Mouse (Mus musculus) liver, embryonic 13.5 days (tissue): ENCODE data around the gene Oxt. TPM values are rescaled to one million over a fixed set of nuclear protein-coding genes. Genes with fewer than 3 reads are reported as not detected.

ENCODE experiments used
- ATAC-seq: fragments of 200-750 bp; cut with Nextera tagmentation; 2 replicates; pipeline ENCODE4 v1.8.0; 2017; ENCODE audit warnings: low read depth, mild to moderate bottlenecking, moderate number of reproducible peaks, moderate library complexity
- DNase-seq: peaks from one replicate; pipeline ENCODE4 v3.0.0; 2022
- H3K27ac ChIP-seq: fragments of 300-500 bp; sonication (generic); 2 replicates; pipeline ENCODE4 v1.5.1; 2015; ENCODE audit warnings: moderate library complexity, mild to moderate bottlenecking, inconsistent platforms
- H3K27me3 ChIP-seq: fragments of 300-500 bp; sonication (generic); 2 replicates; pipeline ENCODE4 v1.6.1; 2015; ENCODE audit warnings: mild to moderate bottlenecking, inconsistent platforms
- H3K36me3 ChIP-seq: fragments of 300-500 bp; sonication (generic); 2 replicates; pipeline ENCODE4 v1.6.1; 2015; ENCODE audit warnings: mild to moderate bottlenecking, inconsistent platforms
- H3K4me1 ChIP-seq: fragments of 300-500 bp; sonication (generic); replicated peaks from 2 replicates; pipeline ENCODE4 v1.6.1; 2015; ENCODE audit warnings: inconsistent platforms
- H3K4me2 ChIP-seq: fragments of 300-500 bp; sonication (generic); 2 replicates; pipeline ENCODE4 v1.6.1; 2015; ENCODE audit warnings: inconsistent platforms, mild to moderate bottlenecking, moderate library complexity
- H3K4me3 ChIP-seq: fragments of 300-500 bp; sonication (generic); replicated peaks from 2 replicates; pipeline ENCODE4 v1.5.1; 2015; ENCODE audit warnings: mild to moderate bottlenecking, inconsistent platforms
- H3K9ac ChIP-seq: fragments of 300-500 bp; sonication (generic); 2 replicates; pipeline ENCODE4 v1.6.1; 2015; ENCODE audit warnings: mild to moderate bottlenecking, inconsistent platforms
- H3K9me3 ChIP-seq: fragments of 300-500 bp; sonication (generic); replicated peaks from 2 replicates; pipeline ENCODE4 v1.6.1; 2016; ENCODE audit warnings: inconsistent platforms
- WGBS: fragments of 180-500 bp; shearing (Covaris S2); methylation state at CpG from one replicate; pipeline ENCODE4 v1.1.7; 2015; ENCODE audit not compliant: insufficient replicate concordance; 5-methylcytosine and 5-hydroxymethylcytosine counted together
- polyA plus RNA-seq: library from polyadenylated mRNA; unstranded; fragments of >200 nt; fragmentation: Nextera tagmentation; extraction: Ambion mirVana; gene quantifications from 2 replicates; pipeline ENCODE4 v1.2.1, GENCODE M21; 2015

The Oxt gene
- polyA plus RNA-seq = not detected in 2 replicates

- ATAC-seq (no peak), DNase-seq (no peak)
- no peaks in the 10 kb centered on the region for H3K36me3 ChIP-seq
- no peaks in the 10 kb centered on the region for H3K9me3 ChIP-seq
- WGBS = 52% methylated on average over 9 of the region's 9 CpGs
- H3K27ac ChIP-seq = no peak within 1 kb of the TSS
- H3K4me2 ChIP-seq = peak within 1 kb of the TSS; percentile 43
- peak within 1 kb of the TSS; percentile 20 for H3K4me3 ChIP-seq
- no peak within 1 kb of the TSS for H3K9ac ChIP-seq
- H3K4me1 ChIP-seq = peaks cover 29% of the 10 kb centered on the region
- H3K27me3 ChIP-seq = peaks cover 74% of the 10 kb centered on the region
Observed at GRCm38 (mm10) chr2:130575873-130576272, at the start of gene Oxt. TSS of gene Oxt (plus strand) at chr2:130576173.

DNA sequence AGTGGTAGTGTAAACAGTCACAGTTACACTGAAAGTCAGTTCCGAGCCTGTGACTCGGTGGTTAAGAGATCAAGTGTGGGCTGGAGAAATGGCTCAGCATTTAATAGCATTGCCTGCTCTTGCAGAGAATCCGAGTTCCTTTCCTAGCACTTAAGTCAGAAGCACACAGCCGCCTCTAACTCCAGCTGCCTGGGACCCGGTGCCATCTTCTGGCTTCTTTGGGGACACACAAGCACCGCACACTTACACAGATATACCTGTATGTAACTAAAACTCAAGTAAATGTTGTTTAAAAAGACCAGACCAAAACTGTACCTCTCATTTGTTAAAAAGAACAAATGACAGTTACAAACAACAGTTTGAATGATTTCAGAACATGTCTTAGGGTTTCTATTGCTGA is 47.5 kb upstream of the Oxt start:
- ATAC-seq = no peak
- Histone ChIP-seq H3K9me3 (no peaks in the 10 kb centered on the region), H3K4me3 (no peak overlapping the region), H3K9ac (no peak overlapping the region), H3K4me2 (no peak overlapping the region), H3K27me3 (no peaks in the 10 kb centered on the region), H3K36me3 (peaks cover 15% of the 10 kb centered on the region), H3K4me1 (no peaks in the 10 kb centered on the region), H3K27ac (no peak overlapping the region)
- WGBS = 81% methylated on average over 6 of the region's 6 CpGs
- no peak for DNase-seq

- Histone ChIP-seq H3K36me3 (peaks cover 19% of the 10 kb centered on the region), H3K4me3 (no peak overlapping the region), H3K9ac (no peak overlapping the region), H3K9me3 (no peaks in the 10 kb centered on the region), H3K27ac (no peak overlapping the region), H3K4me1 (no peaks in the 10 kb centered on the region), H3K27me3 (no peaks in the 10 kb centered on the region), H3K4me2 (no peak overlapping the region)
- ATAC-seq (no peak), DNase-seq (no peak)
- 70% methylated on average over 2 of the region's 2 CpGs for WGBS
Observed at GRCm38 (mm10) chr2:130529290-130529689, 46.7 kb upstream of the Oxt start.

GRCm38 (mm10) chr2:130529925-130530324 is 46.0 kb upstream of the Oxt start:
- Histone ChIP-seq H3K27me3 (no peaks in the 10 kb centered on the region), H3K4me1 (no peaks in the 10 kb centered on the region), H3K9ac (no peak overlapping the region), H3K4me3 (no peak overlapping the region), H3K27ac (no peak overlapping the region), H3K4me2 (no peak overlapping the region), H3K36me3 (peaks cover 22% of the 10 kb centered on the region), H3K9me3 (no peaks in the 10 kb centered on the region)
- WGBS = 87% methylated on average over 7 of the region's 7 CpGs
- DNase-seq = no peak
- no peak for ATAC-seq

GRCm38 (mm10) chr2:130532201-130532600 is 43.8 kb upstream of the Oxt start:
- Histone ChIP-seq H3K9ac (no peak overlapping the region), H3K4me3 (no peak overlapping the region), H3K4me2 (no peak overlapping the region), H3K9me3 (no peaks in the 10 kb centered on the region), H3K4me1 (no peaks in the 10 kb centered on the region), H3K36me3 (peaks cover 29% of the 10 kb centered on the region), H3K27ac (no peak overlapping the region), H3K27me3 (no peaks in the 10 kb centered on the region)
- ATAC-seq (no peak), DNase-seq (no peak)
- 61% methylated on average over 2 of the region's 2 CpGs for WGBS

- no peak for DNase-seq
- Histone ChIP-seq H3K9ac (no peak overlapping the region), H3K36me3 (peaks cover 46% of the 10 kb centered on the region), H3K27ac (no peak overlapping the region), H3K4me2 (no peak overlapping the region), H3K4me3 (no peak overlapping the region), H3K9me3 (no peaks in the 10 kb centered on the region), H3K4me1 (no peaks in the 10 kb centered on the region; the same call in 1 of the 2 replicates), H3K27me3 (no peaks in the 10 kb centered on the region)
- 77% methylated on average over 6 of the region's 6 CpGs for WGBS
- ATAC-seq = no peak
Observed at GRCm38 (mm10) chr2:130535017-130535416, 41.0 kb upstream of the Oxt start.

DNA sequence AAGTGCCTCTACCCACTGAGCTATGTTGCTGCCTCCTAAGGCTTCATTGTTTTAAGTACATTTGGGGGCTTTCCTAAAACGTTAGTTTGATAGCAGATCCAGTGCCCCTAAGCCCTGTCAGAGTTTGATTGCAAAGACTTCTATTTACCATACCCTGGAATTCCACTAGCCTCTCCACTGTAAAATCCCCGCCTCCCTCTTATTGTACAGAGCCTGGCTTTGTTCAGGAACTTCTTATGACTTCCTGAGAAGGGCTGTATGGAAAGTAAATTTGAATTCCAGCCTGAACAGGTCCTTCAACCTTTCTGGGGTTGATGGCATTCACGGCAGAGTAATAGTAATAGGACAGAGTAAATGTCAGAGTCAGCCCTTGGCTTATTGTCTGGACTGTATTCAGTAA is 39.1 kb upstream of the Oxt start:
- H3K36me3 ChIP-seq = peaks cover 63% of the 10 kb centered on the region
- DNase-seq (no peak), ATAC-seq (no peak)
- no peaks in the 10 kb centered on the region for H3K27me3 ChIP-seq
- no peaks in the 10 kb centered on the region; the same call in 1 of the 2 replicates for H3K4me1 ChIP-seq
- 68% methylated on average over 3 of the region's 3 CpGs for WGBS
- no peak overlapping the region for H3K4me2 ChIP-seq
- no peak overlapping the region for H3K9ac ChIP-seq
- no peaks in the 10 kb centered on the region for H3K9me3 ChIP-seq
- no peak overlapping the region for H3K27ac ChIP-seq
- H3K4me3 ChIP-seq = no peak overlapping the region

- H3K9ac ChIP-seq = no peak overlapping the region
- H3K27me3 ChIP-seq = no peaks in the 10 kb centered on the region
- H3K36me3 ChIP-seq = peaks cover 75% of the 10 kb centered on the region
- H3K4me1 ChIP-seq = no peaks in the 10 kb centered on the region; the same call in 1 of the 2 replicates
- ATAC-seq (0 out of 2 replicates have a peak, but pooled peaks have one; percentile 29), DNase-seq (no peak)
- no peaks in the 10 kb centered on the region for H3K9me3 ChIP-seq
- H3K4me3 ChIP-seq = no peak overlapping the region
- 53% methylated on average over 8 of the region's 8 CpGs for WGBS
- H3K4me2 ChIP-seq = no peak overlapping the region
- no peak overlapping the region for H3K27ac ChIP-seq
Observed at GRCm38 (mm10) chr2:130538876-130539546, 37.0 kb upstream of the Oxt start.

- WGBS = 74% methylated on average over 9 of the region's 9 CpGs
- peaks cover 7% of the 10 kb centered on the region; the same call in 1 of the 2 replicates for H3K4me1 ChIP-seq
- no peak overlapping the region for H3K27ac ChIP-seq
- DNase-seq (no peak), ATAC-seq (no peak)
- H3K9me3 ChIP-seq = no peaks in the 10 kb centered on the region
- peaks cover 75% of the 10 kb centered on the region for H3K36me3 ChIP-seq
- H3K9ac ChIP-seq = no peak overlapping the region
- no peak overlapping the region for H3K4me3 ChIP-seq
- H3K4me2 ChIP-seq = no peak overlapping the region
- H3K27me3 ChIP-seq = no peaks in the 10 kb centered on the region
Observed at GRCm38 (mm10) chr2:130540266-130540665, 35.7 kb upstream of the Oxt start.

GRCm38 (mm10) chr2:130546957-130547356 is 29.0 kb upstream of the Oxt start:
- 45% methylated on average over 8 of the region's 8 CpGs for WGBS
- ATAC-seq = peak; percentile 90
- H3K36me3 ChIP-seq = peaks cover 81% of the 10 kb centered on the region
- peaks cover 31% of the 10 kb centered on the region for H3K4me1 ChIP-seq
- no peak overlapping the region for H3K9ac ChIP-seq
- no peak overlapping the region for H3K4me3 ChIP-seq
- H3K9me3 ChIP-seq = no peaks in the 10 kb centered on the region
- no peak overlapping the region for H3K4me2 ChIP-seq
- no peaks in the 10 kb centered on the region for H3K27me3 ChIP-seq
- H3K27ac ChIP-seq = no peak overlapping the region
- peak; percentile 28 for DNase-seq

DNA sequence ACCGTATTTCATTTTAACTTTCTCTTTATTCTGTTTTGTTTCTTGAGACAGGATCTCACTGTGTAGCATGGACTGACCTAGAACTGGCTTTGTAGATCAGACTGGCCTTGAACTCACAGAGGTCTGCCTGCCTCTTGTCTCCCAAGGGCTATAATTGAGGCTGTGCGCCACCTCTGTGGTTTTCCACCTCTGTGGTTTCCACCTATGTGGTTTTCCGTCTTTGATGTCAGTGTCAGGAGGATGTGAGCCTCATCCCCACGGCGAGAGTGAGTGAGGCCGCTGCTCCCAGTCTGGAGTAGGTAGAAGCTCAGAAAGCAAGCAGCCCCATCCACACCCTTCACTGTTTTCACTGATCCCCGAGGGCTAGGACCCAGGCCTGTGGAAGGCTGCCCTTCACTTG is 21.1 kb upstream of the Oxt start:
- Histone ChIP-seq H3K4me2 (no peak overlapping the region), H3K4me1 (no peaks in the 10 kb centered on the region), H3K4me3 (no peak overlapping the region), H3K36me3 (peaks cover 52% of the 10 kb centered on the region), H3K9me3 (no peaks in the 10 kb centered on the region), H3K27ac (no peak overlapping the region), H3K9ac (no peak overlapping the region), H3K27me3 (no peaks in the 10 kb centered on the region)
- 72% methylated on average over 7 of the region's 7 CpGs for WGBS
- no peak for DNase-seq
- no peak for ATAC-seq

- no peak overlapping the region for H3K27ac ChIP-seq
Observed at GRCm38 (mm10) chr2:130556292-130556691, 19.7 kb upstream of the Oxt start.

More at GRCm38 (mm10) chr2:130556292-130556691, 19.7 kb upstream of the Oxt start:
- Histone ChIP-seq H3K4me1 (no peaks in the 10 kb centered on the region), H3K9ac (no peak overlapping the region), H3K9me3 (no peaks in the 10 kb centered on the region), H3K36me3 (peaks cover 43% of the 10 kb centered on the region), H3K4me3 (no peak overlapping the region), H3K27me3 (no peaks in the 10 kb centered on the region), H3K4me2 (no peak overlapping the region)
- DNase-seq (no peak), ATAC-seq (no peak)
- 72% methylated on average over 1 of the region's 1 CpGs for WGBS
